ENCODE assay signal across 13 mouse cellular contexts in genomic region chr13:84284764-84285558, GRCm38 (mm10).
A peak's percentile ranks its signal among the peaks of the same experiment; 100 is the strongest.
DNase-seq lines count a peak whose midpoint lies in the region; ATAC-seq and TF ChIP-seq lines count a peak whose summit lies in the region.
"Had no signal": no experiment of that assay in that cellular context is flagged by ENCODE, and none has a peak within 500 bp of the region (broad histone marks: within the 10 kb centered on the region; RNA-seq: fewer than 3 reads in every experiment).

No protein-coding gene starts in this region.

- H3K4me1 ChIP-seq in hindbrain, embryonic 11.5 days (replicated peaks; ENCODE audit: control insufficient read depth, insufficient read depth, low read length), result no peaks in the 10 kb centered on the region
- H3K4me1 ChIP-seq in midbrain, postnatal 0 days (ENCODE audit: insufficient read depth, low read length), result no peaks in the 10 kb centered on the region
- H3K4me1 ChIP-seq: embryonic facial prominence, embryonic 12.5 days had no signal

- ATAC-seq in cerebellum, adult (ENCODE audit: insufficient number of reproducible peaks, low FRiP score, low TSS enrichment), result peak; percentile 31; the same call in 1 of the 2 replicates
- peak; percentile 99 for ATAC-seq in hindbrain, embryonic 11.5 days (ENCODE audit: low FRiP score)
- peak; percentile 92 for ATAC-seq in midbrain, postnatal 0 days (ENCODE audit: low FRiP score)
- no peak for ATAC-seq in erythroblast, adult 5-6 weeks (replicated peaks; ENCODE audit: low FRiP score, poor library complexity, severe bottlenecking)

- H3K9me3 ChIP-seq in hindbrain, embryonic 11.5 days (ENCODE audit: control insufficient read depth, low read length), result no peaks in the 10 kb centered on the region
- no peaks in the 10 kb centered on the region for H3K9me3 ChIP-seq in midbrain, postnatal 0 days (ENCODE audit: low read length)
- H3K9me3 ChIP-seq: embryonic facial prominence, embryonic 12.5 days had no signal

- H3K27me3 ChIP-seq in hindbrain, embryonic 11.5 days (ENCODE audit: control insufficient read depth, insufficient read depth, low read length), result no peaks in the 10 kb centered on the region
- H3K27me3 ChIP-seq in midbrain, postnatal 0 days (ENCODE audit: insufficient read depth, low read length), result no peaks in the 10 kb centered on the region
- H3K27me3 ChIP-seq: embryonic facial prominence, embryonic 12.5 days had no signal

- H3K9ac ChIP-seq in hindbrain, embryonic 11.5 days (ENCODE audit: low read depth, low read length), result no peak overlapping the region
- no peak overlapping the region for H3K9ac ChIP-seq in midbrain, postnatal 0 days (replicated peaks; ENCODE audit: low read length, poor library complexity, severe bottlenecking)
- H3K9ac ChIP-seq: embryonic facial prominence, embryonic 12.5 days had no signal

- TF ChIP-seq CTCF in midbrain, postnatal 0 days (IDR thresholded peaks at IDR 0.05), result no peak

- H3K27ac ChIP-seq in hindbrain, embryonic 11.5 days (ENCODE audit: low read depth, low read length), result peak overlapping the region; percentile 72
- peak overlapping the region; percentile 72; the same call in 1 of the 2 replicates for H3K27ac ChIP-seq in midbrain, postnatal 0 days (ENCODE audit: low read depth, low read length)
- H3K27ac ChIP-seq: embryonic facial prominence, embryonic 12.5 days had no signal

- WGBS in hindbrain, embryonic 11.5 days, result 15% methylated on average over 7 of the region's 7 CpGs
- WGBS in midbrain, postnatal 0 days, result 11% methylated on average over 7 of the region's 7 CpGs

- no peak overlapping the region for H3K4me3 ChIP-seq in hindbrain, embryonic 11.5 days (ENCODE audit: low read depth, low read length)
- no peak overlapping the region for H3K4me3 ChIP-seq in midbrain, postnatal 0 days (ENCODE audit: low read depth, low read length)
- H3K4me3 ChIP-seq: embryonic facial prominence, embryonic 12.5 days had no signal

- no peaks in the 10 kb centered on the region for H3K36me3 ChIP-seq in hindbrain, embryonic 11.5 days (ENCODE audit: control insufficient read depth, insufficient read depth, low read length)
- peaks cover 2% of the 10 kb centered on the region; the same call in 1 of the 2 replicates for H3K36me3 ChIP-seq in midbrain, postnatal 0 days (ENCODE audit: insufficient read depth, low read length)

- DNase-seq in cerebellum, adult 11 months, result no peak
- peak; percentile 74 for DNase-seq in embryo, embryonic 11 days
- DNase-seq in hindbrain, embryonic 11.5 days (ENCODE audit: low spot score), result peak; percentile 64
- peak; percentile 68 for DNase-seq in midbrain, postnatal 0 days (ENCODE audit: low spot score)
- DNase-seq in right cerebral cortex, postnatal 25 days, result no peak
- DNase-seq in urinary bladder, postnatal 10 days (ENCODE audit: low spot score), result no peak
- DNase-seq: gastrocnemius, postnatal 36 days; heart, postnatal 36 days; kidney, postnatal 4 days; lung, postnatal 4 days had no signal

- H3K4me2 ChIP-seq in hindbrain, embryonic 11.5 days (replicated peaks; ENCODE audit: low read depth, low read length), result no peak overlapping the region
- no peak overlapping the region for H3K4me2 ChIP-seq in midbrain, postnatal 0 days (ENCODE audit: low read depth, low read length, poor library complexity, severe bottlenecking)
- H3K4me2 ChIP-seq: embryonic facial prominence, embryonic 12.5 days had no signal

Comparison
In these comparisons a context has a peak if more than half of its experiments do, and no peak if none do; other contexts are left out.
1. DNase-seq: peak in embryo, embryonic 11 days (single experiment), hindbrain, embryonic 11.5 days (single experiment) and midbrain, postnatal 0 days (single experiment); none in cerebellum, adult 11 months (single experiment), right cerebral cortex, postnatal 25 days (single experiment) and urinary bladder, postnatal 10 days (single experiment).